8 mouse cellular contexts compared by ENCODE assay signal in genomic region chr9:59577844-59578504, GRCm38 (mm10). TPM values are rescaled to one million over a fixed set of nuclear protein-coding genes. Genes with fewer than 3 reads are reported as not detected.
DNase-seq lines count a peak whose midpoint lies in the region; ATAC-seq lines count a peak whose summit lies in the region.

Celf6 (plus strand) TSS chr9:59577917.

- no peak within 1 kb of the TSS for H3K27ac ChIP-seq in heart, embryonic 14.5 days (replicated peaks in 1 of 2; ENCODE audit: control insufficient read depth in 1 of 2, insufficient read depth in 1 of 2, low read depth in 2 of 2, low read length in 2 of 2)
- H3K27ac ChIP-seq in liver, embryonic 13.5 days, result no peak within 1 kb of the TSS
- no peak within 1 kb of the TSS for H3K27ac ChIP-seq in stomach, embryonic 14.5 days (ENCODE audit: low read length)

- H3K36me3 ChIP-seq in heart, embryonic 14.5 days (ENCODE audit: control insufficient read depth, insufficient read depth, low read length), result no peaks in the 10 kb centered on the region
- H3K36me3 ChIP-seq in liver, embryonic 13.5 days, result no peaks in the 10 kb centered on the region
- no peaks in the 10 kb centered on the region for H3K36me3 ChIP-seq in stomach, embryonic 14.5 days (ENCODE audit: control insufficient read depth, insufficient read depth, low read length)

- peak; percentile 22 to 47 for DNase-seq in CD8-positive naive resting alpha-beta T cell, adult 2 months (ENCODE audit: low read depth in 2 of 2, low spot score in 2 of 2)
- peak; percentile 55 for DNase-seq in c-Kit-negative CD71-positive TER-119-positive erythroid progenitor cells, embryonic 14.5 days (ENCODE audit: low read depth, low spot score)
- DNase-seq in fibroblast of lung, adult 2 months (ENCODE audit: low read depth), result peak; percentile 12
- peak; percentile 96 for DNase-seq in kidney, postnatal 10 days
- peak; percentile 88 for DNase-seq in liver, embryonic 13.5 days
- DNase-seq in natural killer cell, adult 2 months (ENCODE audit: low spot score in 2 of 2), result peak; percentile 50 to 66

- H3K4me1 ChIP-seq in heart, embryonic 14.5 days (ENCODE audit: control insufficient read depth in 2 of 2, insufficient read depth in 2 of 2, low read length in 2 of 2), result peaks cover 4 to 12% of the 10 kb centered on the region in 2 experiments; a peak in 2 of 4 replicates
- peaks cover 20% of the 10 kb centered on the region for H3K4me1 ChIP-seq in liver, embryonic 13.5 days (replicated peaks)
- no peaks in the 10 kb centered on the region for H3K4me1 ChIP-seq in stomach, embryonic 14.5 days (ENCODE audit: control insufficient read depth, insufficient read depth, low read length)

- H3K4me3 ChIP-seq in heart, embryonic 14.5 days (ENCODE audit: control insufficient read depth in 1 of 2, insufficient read depth in 1 of 2, low read depth in 1 of 2, low read length in 2 of 2), result peak within 1 kb of the TSS; percentile 43 to 45
- peak within 1 kb of the TSS; percentile 63 for H3K4me3 ChIP-seq in liver, embryonic 13.5 days (replicated peaks)
- H3K4me3 ChIP-seq in stomach, embryonic 14.5 days (ENCODE audit: low read depth, low read length), result peak within 1 kb of the TSS; percentile 21

- H3K9me3 ChIP-seq in heart, embryonic 14.5 days (ENCODE audit: control insufficient read depth, low read length), result no peaks in the 10 kb centered on the region
- H3K9me3 ChIP-seq in liver, embryonic 13.5 days (replicated peaks), result no peaks in the 10 kb centered on the region
- H3K9me3 ChIP-seq in stomach, embryonic 14.5 days (ENCODE audit: control insufficient read depth, low read depth, low read length), result no peaks in the 10 kb centered on the region

- peak within 1 kb of the TSS; percentile 75 for H3K4me2 ChIP-seq in heart, embryonic 14.5 days (ENCODE audit: low read length)
- H3K4me2 ChIP-seq in liver, embryonic 13.5 days, result peak within 1 kb of the TSS; percentile 84
- peak within 1 kb of the TSS; percentile 42 for H3K4me2 ChIP-seq in stomach, embryonic 14.5 days (replicated peaks; ENCODE audit: low read depth, low read length)

- under 1% methylated on average over 58 of the region's 61 CpGs for WGBS in heart, embryonic 14.5 days
- under 1% methylated on average over 50 of the region's 61 CpGs for WGBS in liver, embryonic 13.5 days (ENCODE audit: insufficient replicate concordance)
- WGBS in stomach, embryonic 14.5 days, result 1% methylated on average over 54 of the region's 61 CpGs

- no peak within 1 kb of the TSS for H3K9ac ChIP-seq in heart, embryonic 14.5 days (ENCODE audit: low read length)
- H3K9ac ChIP-seq in liver, embryonic 13.5 days, result peak within 1 kb of the TSS; percentile 39; the same call in 1 of the 2 replicates
- H3K9ac ChIP-seq in stomach, embryonic 14.5 days (replicated peaks; ENCODE audit: low read depth, low read length), result no peak within 1 kb of the TSS

- peaks cover 32% of the 10 kb centered on the region for H3K27me3 ChIP-seq in heart, embryonic 14.5 days (ENCODE audit: control insufficient read depth, insufficient read depth, low read length)
- peaks cover 81% of the 10 kb centered on the region for H3K27me3 ChIP-seq in liver, embryonic 13.5 days
- peaks cover 5% of the 10 kb centered on the region; the same call in 1 of the 2 replicates for H3K27me3 ChIP-seq in stomach, embryonic 14.5 days (ENCODE audit: control insufficient read depth, insufficient read depth, low read length)

- peak; percentile 97 for ATAC-seq in heart, embryonic 14.5 days (ENCODE audit: insufficient number of reproducible peaks, insufficient read depth, low FRiP score, low read depth)
- peak; percentile 97 for ATAC-seq in liver, embryonic 13.5 days (ENCODE audit: low read depth)
- ATAC-seq in stomach, embryonic 14.5 days (ENCODE audit: insufficient number of reproducible peaks, insufficient read depth, low FRiP score, low read depth), result peak; percentile 98

RNA-seq across cellular contexts. Expression of gene Celf6, which starts in this region (rescaled TPM):
- polyA plus RNA-seq in heart, embryonic 14.5 days (2014; fragmentation: Nextera tagmentation; extraction: Ambion mirVana), result 0.16 and 0.34 TPM in 2 replicates
- polyA plus RNA-seq in liver, embryonic 13.5 days (2015; fragmentation: Nextera tagmentation; extraction: Ambion mirVana), result 0.12 TPM in 1 of 2 replicates, not detected in the other
- 4.0 and 4.6 TPM in 2 replicates for polyA plus RNA-seq in stomach, embryonic 14.5 days (2014; fragmentation: Nextera tagmentation; extraction: Ambion mirVana)

Comparison
In these comparisons a context has a peak if more than half of its experiments do, and no peak if none do; other contexts are left out.
1. Peak in ATAC-seq, H3K4me3 ChIP-seq and H3K4me2 ChIP-seq in heart, embryonic 14.5 days; RNA of the gene not detected or under 1 TPM.
2. Peak in DNase-seq, ATAC-seq, H3K4me3 ChIP-seq, H3K9ac ChIP-seq and H3K4me2 ChIP-seq in liver, embryonic 13.5 days; RNA of the gene not detected or under 1 TPM.
3. DNase-seq: peak in every context shown above with its lines; median percentile 96 in kidney, postnatal 10 days; 88 in liver, embryonic 13.5 days; 58 in natural killer cell, adult 2 months; 55 in c-Kit-negative CD71-positive TER-119-positive erythroid progenitor cells, embryonic 14.5 days; 34 in CD8-positive naive resting alpha-beta T cell, adult 2 months; 12 in fibroblast of lung, adult 2 months.